Mouse (Mus musculus) left cerebral cortex, adult 11 months (tissue): ENCODE results near the gene Gm10447.

Experiments
- DNase-seq: peaks from one replicate; pipeline ENCODE4 v3.0.0; 2022; ENCODE audit warnings: low spot score

Gm10447 gene

GRCm38 (mm10) chr11:53456474-53457371 is at the start of gene Gm10447, which contains the start of gene Shroom1:
Gene Gm10447 (minus strand): TSS chr11:53457110.
Gene Shroom1 (plus strand): TSS chr11:53457205.
- DNase-seq, result no peak

- no peak for DNase-seq
Observed at GRCm38 (mm10) chr11:53505026-53505663, 48.2 kb upstream of the Gm10447 start.

GRCm38 (mm10) chr11:53504376-53504775 is 47.5 kb upstream of the Gm10447 start:
- no peak for DNase-seq

- DNase-seq, result no peak
Observed at GRCm38 (mm10) chr11:53503738-53504137, 46.8 kb upstream of the Gm10447 start.

GRCm38 (mm10) chr11:53502039-53502765 is 45.3 kb upstream of the Gm10447 start:
- no peak for DNase-seq

- no peak for DNase-seq
Observed at GRCm38 (mm10) chr11:53500569-53500968, 43.7 kb upstream of the Gm10447 start.

GRCm38 (mm10) chr11:53496946-53497345 is 40.0 kb upstream of the Gm10447 start:
- no peak for DNase-seq

GRCm38 (mm10) chr11:53495417-53495816 is 38.5 kb upstream of the Gm10447 start:
- DNase-seq, result no peak

- DNase-seq, result no peak
Observed at GRCm38 (mm10) chr11:53493243-53493955, 36.5 kb upstream of the Gm10447 start.

- no peak for DNase-seq
Observed at GRCm38 (mm10) chr11:53491954-53492401, 35.1 kb upstream of the Gm10447 start.

- DNase-seq, result no peak
Observed at GRCm38 (mm10) chr11:53489421-53489820, 32.5 kb upstream of the Gm10447 start.

- DNase-seq, result no peak
Observed at GRCm38 (mm10) chr11:53489007-53489406, 32.1 kb upstream of the Gm10447 start.

GRCm38 (mm10) chr11:53486822-53487594 is 30.1 kb upstream of the Gm10447 start:
- no peak for DNase-seq

- DNase-seq, result no peak
Observed at GRCm38 (mm10) chr11:53486351-53486750, 29.4 kb upstream of the Gm10447 start.

- DNase-seq, result no peak
Observed at GRCm38 (mm10) chr11:53485719-53486118, 28.8 kb upstream of the Gm10447 start.

- no peak for DNase-seq
Observed at GRCm38 (mm10) chr11:53483159-53483891, 26.4 kb upstream of the Gm10447 start.

GRCm38 (mm10) chr11:53481088-53481730 is 24.3 kb upstream of the Gm10447 start:
- no peak for DNase-seq

- no peak for DNase-seq
Observed at GRCm38 (mm10) chr11:53479783-53480301, 22.9 kb upstream of the Gm10447 start, which contains the start of the genes Gm9945 and Sowaha. Gene Gm9945 (plus strand): TSS chr11:53480166. Gene Sowaha (minus strand): TSS chr11:53480274.

GRCm38 (mm10) chr11:53479171-53479782 is 22.4 kb upstream of the Gm10447 start:
- DNase-seq, result no peak
